Mouse (Mus musculus) WW6 (cell line): Measurements from ENCODE around the gene Rnf168.
A peak's percentile ranks its signal among the peaks of the same experiment; 100 is the strongest.
"Not testable (repeated sequence)": the region's sequence is repeated elsewhere in the genome, so short reads cannot be mapped to it uniquely, and the experiment has no call there.

ENCODE experiments used
- DNase-seq: peaks from one replicate; pipeline ENCODE4 v3.0.0-alpha.2; 2013; ENCODE audit warnings: low read depth, low spot score

Rnf168 gene

GRCm38 (mm10) chr16:32277308-32278256 lies at the start of gene Rnf168:
Rnf168 (plus strand) TSS chr16:32277459.
- peak; percentile 61 for DNase-seq

DNA sequence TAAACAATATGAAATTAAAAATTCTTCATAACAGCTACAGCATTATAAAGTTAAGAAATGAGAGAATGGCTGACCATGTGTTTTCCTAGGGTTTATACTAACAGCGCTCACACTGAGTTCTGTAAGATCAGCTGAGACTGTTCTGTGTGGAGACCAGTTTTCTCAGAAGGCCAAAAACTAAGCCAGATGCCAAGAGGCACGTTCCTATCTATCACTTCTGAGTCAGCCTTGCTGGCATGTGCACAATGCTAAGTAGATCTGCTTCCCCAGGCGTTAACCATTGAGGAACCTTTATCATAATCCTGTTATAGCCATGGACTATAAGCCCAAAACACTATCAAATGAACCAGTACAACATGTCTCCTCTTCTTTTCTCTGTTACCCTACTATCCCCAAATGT lies 45.2 kb upstream of the Rnf168 start:
- not testable (repeated sequence) for DNase-seq

DNA sequence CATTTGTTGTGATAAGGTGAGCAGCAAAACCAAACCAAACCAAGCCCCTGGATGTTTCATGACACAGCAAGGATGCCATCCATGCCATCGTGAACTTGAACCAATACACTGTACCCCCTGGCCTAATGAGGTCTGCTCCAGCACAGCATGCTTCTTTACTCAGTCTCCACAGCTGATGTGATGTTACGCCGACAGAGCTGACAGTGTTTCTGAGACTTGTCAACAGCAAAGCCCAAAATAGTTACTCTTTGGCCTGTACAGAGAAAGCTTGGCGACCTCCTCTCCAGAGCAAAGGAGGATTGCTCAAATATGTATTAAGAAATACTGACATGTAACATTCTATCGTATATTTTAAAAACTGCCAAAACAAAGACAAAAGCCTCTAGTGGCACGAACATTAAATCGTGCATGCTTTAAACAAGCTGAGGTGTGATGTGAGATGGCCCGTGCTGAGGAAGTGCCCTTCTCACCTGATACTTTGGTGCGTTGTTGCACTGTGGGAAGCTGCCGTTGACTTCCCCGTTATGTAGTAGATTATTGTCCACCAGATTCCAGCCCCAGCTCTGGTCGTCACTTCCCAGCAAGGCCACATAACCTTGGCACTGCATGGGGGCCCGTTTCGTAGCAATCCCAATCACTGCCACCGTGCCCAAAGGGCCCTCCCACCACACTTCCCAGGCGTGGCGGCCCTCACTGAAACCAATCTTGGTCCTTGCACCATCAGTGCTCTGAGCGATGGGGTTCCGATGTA lies 39.2 kb upstream of the Rnf168 start:
- no peak for DNase-seq

DNA sequence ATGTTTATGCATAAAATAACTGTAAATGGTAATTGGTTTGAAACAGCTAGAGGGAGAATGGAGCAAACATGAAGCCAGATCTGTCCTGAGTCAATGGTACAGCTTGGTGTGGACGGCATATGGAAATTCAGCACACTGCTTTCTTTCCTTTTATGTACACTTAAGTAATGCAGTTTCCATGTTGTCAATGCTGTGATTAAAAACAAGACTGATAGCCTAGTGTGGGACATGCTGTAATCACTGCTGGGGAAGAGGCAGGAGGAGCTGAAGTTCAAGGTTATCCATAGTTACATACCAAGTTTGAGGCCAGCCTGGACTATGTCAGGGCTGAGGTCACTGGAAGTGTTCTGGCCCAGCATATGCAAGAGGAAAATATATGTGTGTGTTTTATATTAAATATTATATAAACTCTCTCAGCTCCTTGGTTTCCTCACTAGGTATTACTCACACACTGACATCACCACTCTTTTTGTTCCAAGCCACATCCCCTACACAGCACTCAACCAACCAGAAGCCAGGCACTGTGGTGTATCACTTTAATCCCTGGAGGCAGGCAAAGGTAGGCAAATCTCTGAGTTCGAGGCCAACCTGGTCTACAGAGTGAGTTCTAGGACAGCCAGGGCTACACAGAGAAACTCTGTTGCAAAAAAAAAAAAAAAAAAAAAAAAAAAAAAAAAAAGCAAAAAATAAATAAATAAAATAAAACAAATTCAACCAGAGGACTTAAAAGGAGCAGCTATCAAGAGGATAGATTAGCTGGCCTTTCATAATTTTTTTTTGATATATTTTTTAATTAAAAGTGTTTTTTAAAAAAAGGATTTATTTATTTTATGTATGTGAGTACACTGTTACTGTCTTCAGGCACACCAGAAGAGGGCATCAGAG lies 37.6 kb upstream of the Rnf168 start:
- no peak for DNase-seq

DNA sequence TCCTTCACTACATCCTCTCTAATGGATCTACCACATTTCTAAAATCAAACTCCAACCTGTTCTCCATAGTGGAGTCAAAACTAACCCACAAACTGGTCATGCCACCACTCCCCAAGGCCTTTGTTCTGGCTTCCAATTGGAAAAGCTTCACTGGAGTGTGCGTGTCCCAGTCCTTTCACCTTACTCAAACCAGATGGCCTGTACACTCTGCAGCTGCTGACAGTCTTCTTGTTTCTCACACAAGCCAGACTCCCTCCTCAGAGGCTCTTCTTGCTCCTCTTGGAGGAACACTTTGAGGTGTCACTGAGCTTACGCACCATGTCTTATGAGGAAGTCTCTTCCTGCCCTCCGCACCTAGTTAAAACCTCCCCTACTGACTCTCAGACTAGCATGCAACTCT lies 33.4 kb upstream of the Rnf168 start:
- DNase-seq, result no peak

- peak; percentile 39 for DNase-seq
These were observed 30.9 kb upstream of the Rnf168 start for GRCm38 (mm10) chr16:32246351-32246791.

GRCm38 (mm10) chr16:32246952-32247370 lies 30.3 kb upstream of the Rnf168 start, which contains the start of the genes Fbxo45 and Wdr53:
Fbxo45 (minus strand) TSS chr16:32247158.
Wdr53 (plus strand) TSS chr16:32247227.
- peak; percentile 92 for DNase-seq

- not testable (repeated sequence) for DNase-seq
These were observed 13.0 kb upstream of the Rnf168 start for GRCm38 (mm10) chr16:32264225-32264624.

DNA sequence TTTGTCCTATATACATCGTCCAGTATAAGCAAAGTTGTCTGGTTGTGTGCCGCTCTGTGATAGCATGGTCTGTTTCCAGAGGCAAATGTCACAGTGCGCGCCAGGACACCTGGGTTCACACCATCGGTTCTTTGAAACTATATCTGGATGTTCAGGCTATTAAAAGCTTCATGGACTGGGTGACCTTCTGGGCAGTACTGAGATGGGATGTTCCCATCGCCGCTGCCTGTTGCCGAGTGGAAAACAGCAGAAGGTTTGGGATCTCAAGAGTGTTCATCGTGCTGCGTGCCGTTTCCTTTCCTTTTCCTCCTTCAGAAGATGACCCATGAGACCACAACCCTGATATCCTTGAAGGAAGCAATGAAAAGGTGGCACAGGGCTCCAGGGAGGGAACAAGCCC lies 6.0 kb upstream of the Rnf168 start, which contains the start of gene Smco1:
Smco1 (plus strand) TSS at position 178 of the 400 bp plus-strand sequence.
- no peak for DNase-seq

GRCm38 (mm10) chr16:32273338-32273737 lies 3.9 kb upstream of the Rnf168 start:
- peak; percentile 52 for DNase-seq

GRCm38 (mm10) chr16:32275041-32275440 lies 2.2 kb upstream of the Rnf168 start:
- no peak for DNase-seq

GRCm38 (mm10) chr16:32275830-32276229 lies 1.4 kb upstream of the Rnf168 start:
- DNase-seq, result no peak

DNA sequence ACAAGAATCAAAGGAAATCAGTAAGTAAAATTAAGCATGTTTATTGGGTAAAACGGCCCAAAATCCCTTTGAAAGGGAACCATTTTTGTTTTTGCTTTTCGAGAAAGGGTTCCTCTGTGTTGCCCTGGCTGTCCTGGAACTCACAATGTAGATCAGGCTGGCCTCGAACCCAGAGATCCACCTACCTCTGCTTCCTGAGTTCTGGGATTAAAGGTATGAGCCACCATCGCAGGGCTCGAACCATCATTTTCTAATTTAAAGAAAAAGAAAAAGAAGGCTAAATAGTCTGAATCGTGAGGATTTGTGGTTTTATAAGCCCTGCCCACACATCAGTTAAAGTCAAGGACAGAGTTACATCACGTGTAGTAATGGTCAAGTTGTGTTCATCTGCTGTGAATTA lies 1.1 kb downstream of the Rnf168 start:
- DNase-seq, result no peak

GRCm38 (mm10) chr16:32280211-32280610 lies 3.0 kb downstream of the Rnf168 start:
- no peak for DNase-seq

DNA sequence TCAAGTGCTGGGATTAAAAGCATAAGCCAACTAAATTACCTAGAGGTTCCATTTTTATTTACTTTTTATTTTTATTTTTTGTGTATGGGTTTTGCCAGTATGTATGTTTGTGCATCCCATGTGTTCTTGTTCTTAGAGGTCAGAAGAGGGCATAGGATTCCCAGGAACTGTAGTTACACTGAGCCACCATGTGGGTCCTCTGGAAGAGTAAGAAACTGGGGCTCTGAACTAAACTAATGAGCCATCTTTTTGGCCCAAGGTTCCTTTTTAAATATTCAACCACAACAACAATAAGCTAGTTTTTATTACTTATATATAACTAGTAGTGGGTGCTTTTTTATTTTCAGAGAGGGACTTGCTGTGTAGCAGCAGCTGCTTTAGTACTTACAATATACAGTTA lies 5.3 kb downstream of the Rnf168 start:
- no peak for DNase-seq

DNA sequence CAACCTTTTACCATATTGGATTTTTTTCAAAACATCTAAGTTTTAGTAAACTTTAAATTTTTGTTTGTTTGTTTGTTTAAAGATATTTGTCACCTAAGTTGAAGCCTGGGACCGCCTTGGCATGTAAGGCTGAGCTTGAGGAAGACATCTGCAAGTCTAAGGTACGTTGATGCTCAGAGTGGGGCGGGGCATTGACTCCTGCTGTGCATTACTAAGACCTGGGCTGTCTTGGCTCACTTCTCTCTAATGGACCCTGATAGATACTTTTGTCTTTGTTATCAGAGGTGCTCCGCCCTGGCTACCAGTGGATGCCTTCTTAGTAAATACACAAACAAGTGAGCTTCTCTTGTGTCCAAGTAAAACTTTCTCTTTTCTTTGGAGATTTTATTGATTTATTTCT lies 14.6 kb downstream of the Rnf168 start:
- no peak for DNase-seq

- DNase-seq, result not testable (repeated sequence)
These were observed 22.4 kb downstream of the Rnf168 start for GRCm38 (mm10) chr16:32299617-32300016.

GRCm38 (mm10) chr16:32303046-32303445 lies 25.8 kb downstream of the Rnf168 start:
- peak; percentile 40 for DNase-seq

DNA sequence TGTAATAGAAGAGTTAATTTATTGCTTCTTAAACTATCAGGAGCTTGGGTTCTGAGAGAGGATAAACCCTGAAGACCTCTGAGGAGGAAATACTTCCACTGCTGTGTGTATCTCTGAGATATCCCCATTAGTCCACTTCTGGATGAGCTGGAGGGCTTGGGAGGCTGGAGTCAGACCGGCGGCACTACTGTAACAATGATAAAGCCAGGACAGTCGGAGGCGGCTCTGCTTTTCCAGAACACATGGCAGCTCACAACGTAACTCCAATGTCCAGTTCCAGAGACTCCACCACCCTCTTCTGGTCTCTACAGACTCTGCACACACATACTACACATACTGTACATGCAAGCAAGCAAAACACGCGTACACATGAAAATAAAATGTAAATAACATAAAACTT lies 26.6 kb downstream of the Rnf168 start:
- DNase-seq, result no peak

DNA sequence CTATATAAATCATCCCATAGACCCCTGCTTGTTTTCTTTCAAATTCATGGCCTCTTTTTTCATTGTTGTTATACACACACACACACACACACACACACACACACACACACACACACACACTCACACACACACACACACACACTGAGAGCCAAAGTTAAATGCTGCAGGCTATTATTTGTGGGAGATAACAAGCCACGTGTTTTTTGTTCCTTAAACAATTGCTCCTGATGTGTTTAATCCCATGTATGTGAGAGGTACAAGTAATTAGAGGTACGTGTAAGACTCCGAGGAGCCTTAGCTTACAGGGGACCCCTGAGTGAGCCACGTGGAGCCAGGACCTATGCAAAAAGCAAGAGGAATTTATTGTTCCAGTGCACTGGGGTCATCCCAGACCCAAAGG lies 34.7 kb downstream of the Rnf168 start:
- no peak for DNase-seq

DNA sequence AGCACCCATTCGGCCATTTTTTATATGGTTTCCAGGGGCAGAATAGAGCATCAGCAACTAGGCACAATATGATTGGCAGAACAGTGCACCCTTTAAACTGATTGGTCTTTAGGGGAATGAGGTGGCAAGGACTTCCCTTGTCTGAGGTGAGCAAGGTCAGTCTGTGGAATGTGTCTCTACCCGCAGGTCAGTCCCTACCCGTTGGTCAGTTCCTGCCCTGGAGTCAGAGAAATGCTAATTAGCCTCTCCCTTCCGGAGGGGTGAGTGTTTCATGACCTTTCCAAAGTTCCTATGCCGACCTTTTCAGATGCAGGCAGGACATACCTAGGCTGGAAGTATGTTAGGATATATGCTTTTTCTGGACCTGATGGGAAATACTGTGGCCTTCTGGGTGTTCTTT lies 35.1 kb downstream of the Rnf168 start:
- no peak for DNase-seq
